Mouse (Mus musculus): ENCODE measurements around the gene Golga7b. TPM values are rescaled to one million over a fixed set of nuclear protein-coding genes. Genes with fewer than 3 reads are reported as not detected.

Golga7b gene
- polyA plus RNA-seq, 1 experiment from 2014 or later = 7.7 TPM

DNA sequence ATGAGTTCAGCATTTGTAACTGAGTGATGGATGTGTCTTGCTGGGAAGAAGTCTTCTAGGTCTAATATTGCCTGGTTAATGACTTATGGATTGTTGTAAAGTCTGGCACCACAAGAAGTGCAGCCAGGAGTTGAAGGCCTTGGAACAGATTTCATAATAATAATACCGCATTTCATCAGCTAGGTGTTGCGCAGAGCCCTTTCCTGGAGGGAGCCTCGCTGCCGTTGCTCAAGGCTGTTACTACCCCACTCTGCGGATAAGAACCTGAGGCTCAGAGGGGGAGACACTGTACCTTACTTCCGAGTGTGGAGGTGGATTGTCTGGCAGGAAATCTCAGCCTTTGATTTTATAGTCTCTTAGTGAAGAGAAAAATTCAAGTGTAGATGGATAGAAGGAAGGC is 29.9 kb downstream of the Golga7b start:
- no peak overlapping the region for H3K4me2 ChIP-seq (replicated peaks)
- no peaks in the 10 kb centered on the region for H3K27me3 ChIP-seq
- no peaks in the 10 kb centered on the region for H3K36me3 ChIP-seq
- H3K4me3 ChIP-seq = no peak overlapping the region
- no peaks in the 10 kb centered on the region for H3K9me3 ChIP-seq
- H3K9ac ChIP-seq (replicated peaks) = no peak overlapping the region
- no peak overlapping the region for H3K27ac ChIP-seq (replicated peaks)
- WGBS = 89% methylated on average over 6 of the region's 6 CpGs
- H3K4me1 ChIP-seq = peaks cover 3% of the 10 kb centered on the region; the same call in 1 of the 2 replicates
- ATAC-seq (ENCODE audit: low FRiP score, low read depth) = no peak

DNA sequence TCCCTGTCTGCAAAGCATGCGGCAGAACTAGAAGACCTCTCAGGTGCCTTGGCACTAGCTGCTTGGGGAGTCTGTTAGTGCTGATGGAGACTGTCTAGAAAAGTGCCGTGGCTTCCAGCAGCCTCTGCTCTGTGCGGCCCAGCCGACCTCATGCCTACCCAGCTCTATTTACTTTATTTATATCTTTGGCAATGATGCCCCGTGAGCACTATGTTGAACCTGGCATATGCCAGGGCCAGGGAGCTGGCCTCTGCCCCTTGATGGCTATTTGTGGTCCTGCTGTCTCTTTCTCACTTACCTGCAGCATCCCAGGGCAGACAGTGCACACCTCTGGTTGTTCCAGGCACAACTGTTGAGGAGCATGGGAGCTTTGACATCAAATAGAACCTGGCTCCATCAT is 31.1 kb downstream of the Golga7b start:
- Histone ChIP-seq H3K36me3 (no peaks in the 10 kb centered on the region), H3K27me3 (no peaks in the 10 kb centered on the region), H3K9me3 (no peaks in the 10 kb centered on the region), H3K4me1 (peaks cover 3% of the 10 kb centered on the region; the same call in 1 of the 2 replicates), H3K4me2 (replicated peaks) (no peak overlapping the region), H3K27ac (replicated peaks) (no peak overlapping the region), H3K4me3 (no peak overlapping the region), H3K9ac (replicated peaks) (no peak overlapping the region)
- WGBS = 89% methylated on average over 5 of the region's 5 CpGs
- ATAC-seq (ENCODE audit: low FRiP score, low read depth) = no peak

DNA sequence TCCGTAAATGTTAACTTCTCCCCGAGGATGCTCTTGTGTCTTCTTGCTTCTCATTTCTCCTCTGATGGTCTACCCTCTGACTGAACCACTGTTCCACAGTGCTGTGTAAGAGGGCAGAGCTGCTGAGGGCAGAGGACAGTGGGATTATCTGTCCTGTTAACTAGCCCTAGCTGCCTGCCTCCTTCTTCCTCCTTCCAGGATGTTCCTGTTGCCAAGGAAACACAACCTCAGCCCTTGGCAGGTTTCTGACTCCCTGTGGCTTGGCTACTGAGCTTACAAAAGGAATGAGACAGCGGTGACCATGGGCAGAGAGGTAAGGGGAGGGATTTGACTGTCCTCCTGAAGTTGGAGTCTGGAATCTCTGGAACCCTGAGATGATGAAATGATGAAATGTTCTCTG is 32.2 kb downstream of the Golga7b start:
- 58% methylated on average over 3 of the region's 3 CpGs for WGBS
- Histone ChIP-seq H3K9me3 (no peaks in the 10 kb centered on the region), H3K36me3 (no peaks in the 10 kb centered on the region), H3K4me3 (no peak overlapping the region), H3K4me2 (replicated peaks) (no peak overlapping the region), H3K27me3 (no peaks in the 10 kb centered on the region), H3K4me1 (peaks cover 3% of the 10 kb centered on the region; the same call in 1 of the 2 replicates), H3K27ac (replicated peaks) (no peak overlapping the region), H3K9ac (replicated peaks) (no peak overlapping the region)
- ATAC-seq (ENCODE audit: low FRiP score, low read depth) = no peak

DNA sequence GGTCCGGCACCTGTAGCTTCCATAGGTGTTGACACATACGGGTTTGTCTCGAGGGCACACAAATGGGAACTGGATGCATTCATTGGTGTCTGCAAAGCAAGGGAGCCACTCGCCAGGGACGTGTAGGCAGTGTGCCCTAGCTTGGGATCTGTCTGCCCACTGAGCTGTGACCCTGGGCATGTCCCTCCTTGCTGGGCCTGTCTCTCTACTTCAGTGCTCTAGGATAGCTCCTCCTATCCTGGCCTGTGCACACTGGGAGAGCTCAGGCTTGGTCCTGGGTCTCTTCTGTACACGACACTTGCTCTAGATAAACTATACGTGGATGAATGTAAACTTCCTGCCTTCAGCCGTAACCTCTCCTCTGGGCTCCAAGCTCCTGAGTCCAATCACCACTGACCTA is 36.8 kb downstream of the Golga7b start:
- no peak overlapping the region for H3K4me3 ChIP-seq
- H3K9ac ChIP-seq (replicated peaks) = no peak overlapping the region
- no peak for ATAC-seq (ENCODE audit: low FRiP score, low read depth)
- H3K4me2 ChIP-seq (replicated peaks) = no peak overlapping the region
- no peaks in the 10 kb centered on the region for H3K36me3 ChIP-seq
- peaks cover 3% of the 10 kb centered on the region; the same call in 1 of the 2 replicates for H3K4me1 ChIP-seq
- H3K27ac ChIP-seq (replicated peaks) = no peak overlapping the region
- H3K9me3 ChIP-seq = no peaks in the 10 kb centered on the region
- no peaks in the 10 kb centered on the region; the same call in 1 of the 2 replicates for H3K27me3 ChIP-seq
- 82% methylated on average over 8 of the region's 8 CpGs for WGBS

DNA sequence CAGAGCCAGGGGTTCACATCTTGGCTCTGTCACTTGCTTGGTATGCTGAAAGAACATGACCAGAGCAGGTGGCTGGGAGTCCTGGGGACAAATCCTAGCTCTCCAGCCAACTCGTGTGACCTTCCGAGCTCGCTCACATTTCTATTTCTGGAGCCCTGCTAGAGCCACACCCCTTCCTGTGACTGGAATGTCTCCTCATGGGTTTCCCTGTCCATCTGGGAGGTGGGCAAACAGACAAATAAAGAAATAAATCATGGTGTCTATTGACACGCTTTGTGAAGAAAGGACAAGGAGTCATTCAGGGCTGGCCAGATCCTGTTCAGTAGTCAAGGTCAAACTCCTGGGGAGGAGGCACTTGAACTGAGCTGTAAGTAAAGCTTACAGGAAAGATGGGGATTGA is 41.0 kb downstream of the Golga7b start:
- no peak for ATAC-seq (ENCODE audit: low FRiP score, low read depth)
- H3K9me3 ChIP-seq = no peaks in the 10 kb centered on the region
- no peak overlapping the region for H3K4me2 ChIP-seq (replicated peaks)
- no peak overlapping the region for H3K9ac ChIP-seq (replicated peaks)
- no peak overlapping the region for H3K4me3 ChIP-seq
- WGBS = 70% methylated on average over 4 of the region's 4 CpGs
- H3K36me3 ChIP-seq = no peaks in the 10 kb centered on the region
- peaks cover 29% of the 10 kb centered on the region for H3K4me1 ChIP-seq
- H3K27me3 ChIP-seq = no peaks in the 10 kb centered on the region; the same call in none of the 2 replicates
- H3K27ac ChIP-seq (replicated peaks) = no peak overlapping the region

DNA sequence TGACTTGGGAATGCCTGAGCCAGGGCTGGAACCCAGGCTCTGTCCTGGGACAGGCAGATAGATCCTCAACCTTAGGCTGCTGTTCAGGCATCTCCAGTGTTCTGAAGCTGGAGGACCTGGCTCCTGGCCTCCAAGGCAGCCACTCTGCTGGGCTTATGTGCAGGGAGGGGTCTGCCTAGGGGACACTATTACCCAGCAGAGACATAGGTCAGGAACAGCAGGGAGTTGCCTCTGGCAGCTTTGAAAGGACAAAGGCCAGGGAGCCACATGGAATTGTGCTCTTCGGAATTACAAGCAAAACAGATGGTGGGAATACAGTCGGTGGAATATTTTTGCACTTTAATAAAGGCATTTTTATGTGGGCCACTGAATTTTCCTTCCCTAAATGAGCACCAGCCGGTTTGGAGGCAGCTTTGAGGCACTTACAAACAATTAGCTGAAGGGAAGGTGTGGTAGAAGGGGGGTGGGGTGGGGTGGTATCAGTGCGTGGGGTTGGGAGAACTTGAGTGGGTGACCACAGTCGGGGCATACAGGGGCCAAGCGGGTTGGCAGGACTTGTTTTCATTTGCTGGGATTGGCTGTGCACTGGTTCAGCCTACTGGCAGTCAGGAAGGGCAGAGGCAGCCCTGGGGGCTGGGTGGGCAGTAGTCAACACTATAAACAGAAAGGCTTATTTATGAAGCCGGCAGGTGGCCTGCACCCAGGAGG is 43.7 kb downstream of the Golga7b start:
- WGBS = 25% methylated on average over 7 of the region's 7 CpGs
- Histone ChIP-seq H3K9me3 (no peaks in the 10 kb centered on the region), H3K4me2 (replicated peaks) (no peak overlapping the region), H3K9ac (replicated peaks) (no peak overlapping the region), H3K27me3 (no peaks in the 10 kb centered on the region; the same call in none of the 2 replicates), H3K4me3 (no peak overlapping the region), H3K4me1 (peaks cover 31% of the 10 kb centered on the region), H3K27ac (replicated peaks) (peak overlapping the region; percentile 56), H3K36me3 (no peaks in the 10 kb centered on the region)
- peak; percentile 32; the same call in 1 of the 2 replicates for ATAC-seq (ENCODE audit: low FRiP score, low read depth)

DNA sequence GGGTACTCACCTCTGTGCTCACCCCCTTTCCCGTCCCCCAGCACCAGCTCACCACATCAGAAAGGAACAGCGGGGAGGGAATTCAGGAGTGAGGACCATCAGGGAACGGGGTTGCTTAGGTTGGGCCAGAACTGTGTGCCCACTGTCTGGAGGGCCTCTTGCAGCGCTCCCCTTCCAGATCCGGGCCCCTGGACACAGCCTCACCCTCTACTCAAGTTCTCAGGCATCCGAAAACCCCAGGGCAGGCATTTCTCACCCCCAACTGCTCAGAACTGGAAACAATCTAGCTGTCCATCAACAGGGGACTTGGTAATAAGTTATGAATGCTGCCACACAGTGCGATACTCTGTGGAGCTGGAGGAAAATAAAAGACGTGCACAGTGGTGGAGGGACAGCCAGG is 44.7 kb downstream of the Golga7b start:
- Histone ChIP-seq H3K4me2 (replicated peaks) (no peak overlapping the region), H3K4me3 (no peak overlapping the region), H3K4me1 (peaks cover 31% of the 10 kb centered on the region), H3K27ac (replicated peaks) (peak overlapping the region; percentile 56; the same call in 1 of the 2 replicates), H3K36me3 (no peaks in the 10 kb centered on the region), H3K9ac (replicated peaks) (no peak overlapping the region), H3K27me3 (no peaks in the 10 kb centered on the region; the same call in none of the 2 replicates), H3K9me3 (no peaks in the 10 kb centered on the region)
- 39% methylated on average over 8 of the region's 8 CpGs for WGBS
- ATAC-seq (ENCODE audit: low FRiP score, low read depth) = peak; percentile 32

DNA sequence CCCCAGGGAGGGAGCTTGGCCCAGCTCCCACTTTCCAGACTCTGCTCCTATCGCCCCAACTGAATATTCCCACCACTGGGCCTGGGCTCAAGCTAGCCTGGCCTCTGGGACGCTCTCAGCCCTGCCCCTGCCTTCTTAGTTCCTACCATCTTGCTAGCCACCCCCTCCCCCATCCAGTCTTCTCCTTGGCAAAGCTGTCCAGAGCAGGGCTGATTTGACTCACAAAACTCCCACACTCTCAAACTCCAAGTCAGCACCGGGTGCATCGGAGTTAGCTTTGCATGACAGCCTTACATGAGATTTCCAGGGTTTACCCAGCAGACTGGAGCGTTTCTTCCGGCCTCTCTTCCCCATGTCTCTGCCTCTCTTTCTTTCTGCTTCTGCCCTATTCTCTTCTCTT is 45.8 kb downstream of the Golga7b start:
- H3K36me3 ChIP-seq = no peaks in the 10 kb centered on the region
- H3K4me2 ChIP-seq (replicated peaks) = no peak overlapping the region
- no peak overlapping the region for H3K4me3 ChIP-seq
- ATAC-seq (ENCODE audit: low FRiP score, low read depth) = no peak
- H3K27me3 ChIP-seq = no peaks in the 10 kb centered on the region; the same call in none of the 2 replicates
- no peaks in the 10 kb centered on the region for H3K9me3 ChIP-seq
- WGBS = 71% methylated on average over 6 of the region's 6 CpGs
- no peak overlapping the region for H3K9ac ChIP-seq (replicated peaks)
- H3K27ac ChIP-seq (replicated peaks) = 0 out of 2 replicates have a peak overlapping the region, but pooled peaks have one; percentile 2
- peaks cover 31% of the 10 kb centered on the region for H3K4me1 ChIP-seq

DNA sequence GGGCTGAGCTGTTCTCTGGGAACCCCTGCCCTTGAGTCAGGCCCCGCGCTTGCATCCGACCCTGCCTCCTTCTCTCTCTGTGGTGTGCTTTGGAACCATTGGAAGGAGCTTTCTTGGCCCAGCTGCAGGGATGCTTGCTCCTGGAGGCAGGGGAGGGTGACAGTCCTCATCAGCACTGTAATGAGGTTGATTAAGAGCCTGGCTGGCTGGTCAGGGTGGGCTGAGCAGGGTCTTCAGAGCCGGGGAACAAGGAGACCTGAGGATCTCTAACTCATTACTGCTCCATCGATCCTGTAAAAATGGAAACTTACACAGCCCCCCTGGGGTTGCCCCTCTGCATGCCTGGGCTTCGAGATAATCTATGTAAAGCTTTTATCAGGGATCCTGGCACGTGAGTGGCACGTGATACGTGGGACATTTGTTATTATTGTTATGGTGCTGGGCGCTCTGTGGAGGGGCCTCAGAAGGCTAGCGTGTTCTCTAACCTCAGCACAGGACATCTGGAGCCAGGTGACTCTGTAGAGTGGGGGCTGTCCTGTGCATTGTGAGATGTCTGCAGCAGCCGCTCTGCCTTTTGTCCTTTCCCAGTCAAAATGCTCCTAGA is 55.9 kb downstream of the Golga7b start:
- no peaks in the 10 kb centered on the region for H3K36me3 ChIP-seq
- no peaks in the 10 kb centered on the region for H3K9me3 ChIP-seq
- H3K4me2 ChIP-seq (replicated peaks) = no peak overlapping the region
- H3K27ac ChIP-seq (replicated peaks) = peak overlapping the region; percentile 52
- no peak overlapping the region for H3K4me3 ChIP-seq
- no peak for ATAC-seq (ENCODE audit: low FRiP score, low read depth)
- H3K4me1 ChIP-seq = peaks cover 35% of the 10 kb centered on the region
- 54% methylated on average over 12 of the region's 12 CpGs for WGBS
- H3K27me3 ChIP-seq = 0 out of 2 replicates have a peak, but pooled peaks cover 5% of the 10 kb centered on the region
- no peak overlapping the region for H3K9ac ChIP-seq (replicated peaks)

DNA sequence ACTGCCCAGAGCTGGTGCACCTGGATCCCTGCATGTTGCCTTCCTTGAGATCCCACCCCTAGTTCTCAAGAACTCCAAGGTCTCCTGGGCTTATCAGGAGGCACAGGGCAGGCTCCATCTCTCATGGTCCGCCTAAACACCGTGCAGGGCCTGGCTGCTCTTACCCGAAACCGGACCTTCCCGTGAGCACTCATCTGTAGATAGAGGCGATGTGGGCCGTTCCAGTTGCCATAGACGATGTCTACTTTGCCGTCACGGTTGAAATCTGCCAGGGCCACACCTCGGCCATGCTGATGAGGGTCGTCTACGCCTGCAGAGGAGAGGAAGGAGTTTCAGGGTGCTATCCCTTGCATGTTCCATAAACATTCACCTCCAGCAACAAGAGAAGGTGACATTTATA is 57.1 kb downstream of the Golga7b start:
- H3K36me3 ChIP-seq = no peaks in the 10 kb centered on the region
- no peak overlapping the region for H3K9ac ChIP-seq (replicated peaks)
- ATAC-seq (ENCODE audit: low FRiP score, low read depth) = no peak
- H3K9me3 ChIP-seq = no peaks in the 10 kb centered on the region
- H3K4me1 ChIP-seq = peaks cover 35% of the 10 kb centered on the region
- H3K27me3 ChIP-seq = 0 out of 2 replicates have a peak, but pooled peaks cover 5% of the 10 kb centered on the region
- 86% methylated on average over 13 of the region's 13 CpGs for WGBS
- H3K4me2 ChIP-seq (replicated peaks) = no peak overlapping the region
- H3K27ac ChIP-seq (replicated peaks) = no peak overlapping the region
- H3K4me3 ChIP-seq = no peak overlapping the region

DNA sequence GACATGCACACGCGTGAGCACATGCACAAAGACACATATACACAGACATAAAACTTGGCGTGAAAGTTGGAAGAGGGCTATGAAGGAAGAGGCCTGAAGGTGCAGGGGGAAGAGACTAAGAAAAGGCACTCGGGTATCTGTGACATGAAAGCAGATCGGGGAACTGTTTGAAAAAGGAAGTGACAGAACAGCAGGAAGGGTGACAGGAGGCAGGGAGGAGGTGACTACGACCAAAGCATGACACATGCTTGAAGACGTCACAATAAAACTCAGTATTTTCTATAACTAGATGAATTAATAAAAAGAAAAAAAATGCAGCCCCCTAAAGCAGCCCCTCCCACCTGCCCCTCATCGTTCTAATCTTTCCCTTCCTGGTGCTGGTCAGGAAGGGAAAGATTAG is 58.4 kb downstream of the Golga7b start:
- Histone ChIP-seq H3K9ac (replicated peaks) (no peak overlapping the region), H3K9me3 (no peaks in the 10 kb centered on the region), H3K4me3 (no peak overlapping the region), H3K36me3 (no peaks in the 10 kb centered on the region), H3K27me3 (0 out of 2 replicates have a peak, but pooled peaks cover 5% of the 10 kb centered on the region), H3K27ac (replicated peaks) (no peak overlapping the region), H3K4me2 (replicated peaks) (no peak overlapping the region), H3K4me1 (peaks cover 33% of the 10 kb centered on the region)
- WGBS = 76% methylated on average over 8 of the region's 8 CpGs
- no peak for ATAC-seq (ENCODE audit: low FRiP score, low read depth)

DNA sequence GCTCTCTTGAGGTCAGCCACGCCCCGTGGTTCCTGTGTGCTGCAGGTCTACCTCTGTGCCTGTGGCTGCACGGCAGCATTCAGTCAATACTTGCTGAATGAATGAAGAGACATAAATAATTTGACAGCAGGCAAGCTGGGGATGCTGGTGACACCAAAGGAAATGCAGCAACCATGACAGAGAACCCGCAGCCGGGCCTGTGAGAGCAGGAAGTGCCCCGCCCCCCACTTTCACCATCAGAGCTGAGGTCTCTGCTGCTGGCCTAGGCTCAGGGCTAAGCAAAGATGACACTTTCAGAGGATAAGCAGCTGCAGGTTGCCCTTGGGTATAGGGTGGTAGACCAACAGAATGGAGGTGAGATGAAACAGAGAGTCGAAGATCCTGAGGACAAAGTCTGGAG is 58.8 kb downstream of the Golga7b start:
- peaks cover 30% of the 10 kb centered on the region for H3K4me1 ChIP-seq
- no peaks in the 10 kb centered on the region for H3K9me3 ChIP-seq
- no peak for ATAC-seq (ENCODE audit: low FRiP score, low read depth)
- H3K27me3 ChIP-seq = 0 out of 2 replicates have a peak, but pooled peaks cover 5% of the 10 kb centered on the region
- H3K9ac ChIP-seq (replicated peaks) = no peak overlapping the region
- WGBS = 63% methylated on average over 7 of the region's 7 CpGs
- no peaks in the 10 kb centered on the region for H3K36me3 ChIP-seq
- H3K4me2 ChIP-seq (replicated peaks) = no peak overlapping the region
- no peak overlapping the region for H3K4me3 ChIP-seq
- H3K27ac ChIP-seq (replicated peaks) = no peak overlapping the region

Data from midbrain, embryonic 12.5 days (tissue).